Mouse (Mus musculus): Measurements from ENCODE around the gene Tex9.

DNA sequence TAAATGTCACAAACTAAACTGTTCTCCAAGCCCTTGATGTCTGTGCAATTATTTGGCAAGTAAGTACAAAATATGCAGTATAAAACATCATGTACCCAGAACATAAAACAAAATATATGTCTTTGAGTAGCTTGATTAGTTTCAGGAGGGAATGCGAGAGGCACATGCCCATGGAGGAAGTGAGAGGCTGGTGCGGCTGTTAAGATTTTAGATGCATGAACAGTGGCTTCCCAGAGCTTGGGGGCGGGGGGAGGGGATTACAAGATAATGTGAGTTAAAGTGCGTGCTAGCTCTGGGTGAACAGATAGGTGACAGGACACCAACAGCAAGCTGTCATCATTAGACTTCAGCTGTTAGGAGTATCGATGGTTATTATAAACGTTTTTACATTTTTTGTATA lies 40.9 kb downstream of the Tex9 start:
- no peak for TF ChIP-seq CTCF (IDR thresholded peaks at IDR 0.05; ENCODE audit: borderline replicate concordance, insufficient read depth, low read length)
- no peak for TF ChIP-seq POLR2A (IDR thresholded peaks at IDR 0.05; ENCODE audit: low read depth, low read length)
